Mouse (Mus musculus): ENCODE measurements at regions not wholly inside any gene's neighbourhood (a gene's known extent, or its start where the extent isn't known, plus 50 kb on each side); places are given as distances from the start of the nearest gene placed in this dataset.

- Histone ChIP-seq H3K36me3 (ENCODE audit: control insufficient read depth in 1 of 2, insufficient read depth in 2 of 2, low read length in 2 of 2) (no peaks in the 10 kb centered on the region), H3K4me3 (ENCODE audit: control insufficient read depth in 1 of 2, insufficient read depth in 1 of 2, low read depth in 2 of 2, low read length in 2 of 2) (no peak overlapping the region), H3K4me1 (ENCODE audit: control insufficient read depth in 1 of 2, insufficient read depth in 2 of 2, low read length in 2 of 2) (no peaks in the 10 kb centered on the region), H3K79me2 (ENCODE audit: control insufficient read depth, insufficient read depth, low read length, poor library complexity) (no peaks in the 10 kb centered on the region), H3K27ac (ENCODE audit: control insufficient read depth, low read depth, low read length) (no peak overlapping the region), H3K27me3 (ENCODE audit: control insufficient read depth in 1 of 2, insufficient read depth in 2 of 2, low read length in 2 of 2) (no peaks in the 10 kb centered on the region), H3K9ac (ENCODE audit: control insufficient read depth, low read depth, low read length, poor library complexity, severe bottlenecking) (no peak overlapping the region), H3K9me3 (replicated peaks; ENCODE audit: insufficient read depth, low read length) (no peaks in the 10 kb centered on the region)
- no peak for DNase-seq (ENCODE audit: low read depth, low spot score)
- TF ChIP-seq UBTF (IDR thresholded peaks at IDR 0.05; ENCODE audit: borderline replicate concordance, insufficient read depth, low read depth, low read length) (no peak), MYB (IDR thresholded peaks at IDR 0.05; ENCODE audit: low read depth, low read length) (no peak), CHD1 (IDR thresholded peaks at IDR 0.05; ENCODE audit: low read depth, low read length) (no peak), ZMIZ1 (IDR thresholded peaks at IDR 0.05; ENCODE audit: low read depth, low read length) (no peak), GATA1 (IDR thresholded peaks at IDR 0.05; ENCODE audit: low read depth, low read length) (no peak), HCFC1 (IDR thresholded peaks at IDR 0.05; ENCODE audit: low read depth, low read length) (no peak), MAFK (IDR thresholded peaks at IDR 0.05; ENCODE audit: borderline replicate concordance, low read depth, low read length) (no peak), ZC3H11A (IDR thresholded peaks at IDR 0.05; ENCODE audit: low read depth, low read length) (no peak)
Observed at GRCm38 (mm10) chr12:29062801-29063200, 311.2 kb downstream of the Eipr1 start.

- H3K27me3 ChIP-seq (ENCODE audit: control insufficient read depth in 1 of 2, insufficient read depth in 2 of 2, low read length in 2 of 2), result no peaks in the 10 kb centered on the region
- TF ChIP-seq MEF2A (IDR thresholded peaks at IDR 0.05; ENCODE audit: extremely low read depth, insufficient replicate concordance, low read depth, low read length, poor library complexity, severe bottlenecking) (no peak), MAX (IDR thresholded peaks at IDR 0.05; ENCODE audit: low read length) (no peak), SIN3A (IDR thresholded peaks at IDR 0.05; ENCODE audit: low read length) (no peak), ELF1 (IDR thresholded peaks at IDR 0.05; ENCODE audit: low read depth, low read length) (no peak), TCF12 (IDR thresholded peaks at IDR 0.05; ENCODE audit: low read depth, low read length) (no peak), ZC3H11A (IDR thresholded peaks at IDR 0.05; ENCODE audit: low read depth, low read length) (no peak), BHLHE40 (IDR thresholded peaks at IDR 0.05; ENCODE audit: borderline replicate concordance, low read depth, low read length) (no peak), MAZ (IDR thresholded peaks at IDR 0.05; ENCODE audit: low read depth, low read length) (no peak), HCFC1 (IDR thresholded peaks at IDR 0.05; ENCODE audit: low read depth, low read length) (no peak), ETS1 (IDR thresholded peaks at IDR 0.05; ENCODE audit: low read depth, low read length) (no peak), POLR2AphosphoS5 (IDR thresholded peaks at IDR 0.05; ENCODE audit: borderline replicate concordance, low read depth, low read length) (no peak), CHD2 (IDR thresholded peaks at IDR 0.05; ENCODE audit: low read length) (no peak), GATA1 (IDR thresholded peaks at IDR 0.05; ENCODE audit: low read depth, low read length) (no peak), KAT2A (conservative IDR thresholded peaks at IDR 0.05; ENCODE audit: low read depth, low read length) (no peak), TBP (IDR thresholded peaks at IDR 0.05; ENCODE audit: low read depth, low read length) (no peak), MAFK (IDR thresholded peaks at IDR 0.05; ENCODE audit: borderline replicate concordance, low read depth, low read length) (no peak), CHD1 (IDR thresholded peaks at IDR 0.05; ENCODE audit: low read depth, low read length) (no peak), MYC (IDR thresholded peaks at IDR 0.05; ENCODE audit: low read depth, low read length) (no peak), E2F4 (IDR thresholded peaks at IDR 0.05; ENCODE audit: borderline replicate concordance, low read depth, low read length) (no peak)
- H3K9ac ChIP-seq (ENCODE audit: control insufficient read depth, low read depth, low read length, poor library complexity, severe bottlenecking), result no peak overlapping the region
- DNase-seq (ENCODE audit: low read depth, low spot score), result no peak
- H3K4me1 ChIP-seq (ENCODE audit: control insufficient read depth in 1 of 2, insufficient read depth in 2 of 2, low read length in 2 of 2), result no peaks in the 10 kb centered on the region
- no peak overlapping the region for H3K4me3 ChIP-seq (ENCODE audit: control insufficient read depth in 1 of 2, insufficient read depth in 1 of 2, low read depth in 2 of 2, low read length in 2 of 2)
- H3K36me3 ChIP-seq (ENCODE audit: control insufficient read depth in 1 of 2, insufficient read depth in 2 of 2, low read length in 2 of 2), result no peaks in the 10 kb centered on the region
- no peak overlapping the region for H3K27ac ChIP-seq (ENCODE audit: control insufficient read depth, low read depth, low read length)
- H3K79me2 ChIP-seq (ENCODE audit: control insufficient read depth, insufficient read depth, low read length, poor library complexity), result no peaks in the 10 kb centered on the region
- no peaks in the 10 kb centered on the region for H3K9me3 ChIP-seq (replicated peaks; ENCODE audit: insufficient read depth, low read length)
Observed at GRCm38 (mm10) chr12:29068180-29068579, 316.6 kb downstream of the Eipr1 start.

Measured in MEL (cell line).